Mouse (Mus musculus): ENCODE measurements around the gene Fbxo34. TPM values are rescaled to one million over a fixed set of nuclear protein-coding genes. Genes with fewer than 3 reads are reported as not detected.

Gene Fbxo34
- polyA plus RNA-seq, 1 experiment from 2014 or later, result 22.9 TPM

- Histone ChIP-seq H3K9me3 (ENCODE audit: control insufficient read depth, low read length) (no peaks in the 10 kb centered on the region), H3K9ac (ENCODE audit: low read length) (no peak overlapping the region), H3K36me3 (ENCODE audit: control insufficient read depth, insufficient read depth, low read length) (no peaks in the 10 kb centered on the region), H3K4me2 (ENCODE audit: low read depth, low read length, severe bottlenecking) (no peak overlapping the region), H3K27me3 (ENCODE audit: control insufficient read depth, insufficient read depth, low read length) (no peaks in the 10 kb centered on the region), H3K27ac (ENCODE audit: low read depth, low read length) (no peak overlapping the region), H3K4me1 (replicated peaks; ENCODE audit: control insufficient read depth, insufficient read depth, low read length) (no peaks in the 10 kb centered on the region), H3K4me3 (ENCODE audit: low read depth, low read length) (no peak overlapping the region)
- WGBS, result 85% methylated on average over 9 of the region's 9 CpGs
- no peak for DNase-seq (ENCODE audit: low spot score)
- ATAC-seq (replicated peaks; ENCODE audit: low FRiP score), result no peak
Measured at GRCm38 (mm10) chr14:47462877-47463460, 12.7 kb downstream of the Fbxo34 start.

DNA sequence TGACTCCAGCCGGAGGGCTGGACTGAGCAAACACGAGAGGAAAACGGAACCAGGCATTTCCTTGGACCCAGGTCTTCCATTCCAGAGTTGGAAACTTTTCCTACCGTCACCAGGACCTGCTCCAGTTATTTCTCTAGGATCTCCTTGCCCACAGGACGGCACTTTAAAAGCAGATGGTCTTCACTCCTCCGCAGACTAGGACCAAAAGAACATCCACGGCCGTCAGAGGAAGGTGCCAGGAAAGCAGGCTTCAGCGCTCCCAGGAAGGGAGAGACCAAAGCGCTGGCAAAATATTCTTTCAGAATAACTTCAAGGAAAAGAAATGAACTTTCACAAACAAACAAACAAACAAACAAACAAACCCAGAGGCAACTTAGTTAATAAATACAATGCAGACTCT is 14.2 kb downstream of the Fbxo34 start:
- no peak overlapping the region for H3K9ac ChIP-seq (ENCODE audit: low read length)
- no peak overlapping the region for H3K27ac ChIP-seq (ENCODE audit: low read depth, low read length)
- DNase-seq (ENCODE audit: low spot score) (no peak), ATAC-seq (replicated peaks; ENCODE audit: low FRiP score) (no peak)
- H3K4me3 ChIP-seq (ENCODE audit: low read depth, low read length), result no peak overlapping the region
- H3K36me3 ChIP-seq (ENCODE audit: control insufficient read depth, insufficient read depth, low read length), result no peaks in the 10 kb centered on the region
- no peak overlapping the region for H3K4me2 ChIP-seq (ENCODE audit: low read depth, low read length, severe bottlenecking)
- H3K9me3 ChIP-seq (ENCODE audit: control insufficient read depth, low read length), result no peaks in the 10 kb centered on the region
- no peaks in the 10 kb centered on the region for H3K4me1 ChIP-seq (replicated peaks; ENCODE audit: control insufficient read depth, insufficient read depth, low read length)
- H3K27me3 ChIP-seq (ENCODE audit: control insufficient read depth, insufficient read depth, low read length), result no peaks in the 10 kb centered on the region
- WGBS, result 88% methylated on average over 10 of the region's 10 CpGs

GRCm38 (mm10) chr14:47465468-47466175 is 15.4 kb downstream of the Fbxo34 start:
- no peaks in the 10 kb centered on the region for H3K4me1 ChIP-seq (replicated peaks; ENCODE audit: control insufficient read depth, insufficient read depth, low read length)
- DNase-seq (ENCODE audit: low spot score), result peak; percentile 22
- WGBS, result 59% methylated on average over 7 of the region's 7 CpGs

GRCm38 (mm10) chr14:47472359-47472742 is 22.1 kb downstream of the Fbxo34 start:
- DNase-seq (ENCODE audit: low spot score) (peak; percentile 99), ATAC-seq (replicated peaks; ENCODE audit: low FRiP score) (peak; percentile 94)
- Histone ChIP-seq H3K9ac (ENCODE audit: low read length) (peak overlapping the region; percentile 88), H3K27ac (ENCODE audit: low read depth, low read length) (no peak overlapping the region), H3K36me3 (ENCODE audit: control insufficient read depth, insufficient read depth, low read length) (no peaks in the 10 kb centered on the region), H3K4me2 (ENCODE audit: low read depth, low read length, severe bottlenecking) (peak overlapping the region; percentile 79), H3K4me3 (ENCODE audit: low read depth, low read length) (peak overlapping the region; percentile 96), H3K4me1 (replicated peaks; ENCODE audit: control insufficient read depth, insufficient read depth, low read length) (peaks cover 3% of the 10 kb centered on the region; the same call in 1 of the 2 replicates), H3K9me3 (ENCODE audit: control insufficient read depth, low read length) (no peaks in the 10 kb centered on the region), H3K27me3 (ENCODE audit: control insufficient read depth, insufficient read depth, low read length) (no peaks in the 10 kb centered on the region)
- under 1% methylated on average over 40 of the region's 40 CpGs for WGBS

More at GRCm38 (mm10) chr14:47465468-47466175, 15.4 kb downstream of the Fbxo34 start:
- no peak for ATAC-seq (replicated peaks; ENCODE audit: low FRiP score)
- H3K27ac ChIP-seq (ENCODE audit: low read depth, low read length), result no peak overlapping the region
- no peak overlapping the region for H3K4me2 ChIP-seq (ENCODE audit: low read depth, low read length, severe bottlenecking)
- no peak overlapping the region for H3K4me3 ChIP-seq (ENCODE audit: low read depth, low read length)
- H3K27me3 ChIP-seq (ENCODE audit: control insufficient read depth, insufficient read depth, low read length), result no peaks in the 10 kb centered on the region
- no peaks in the 10 kb centered on the region for H3K9me3 ChIP-seq (ENCODE audit: control insufficient read depth, low read length)
- no peaks in the 10 kb centered on the region for H3K36me3 ChIP-seq (ENCODE audit: control insufficient read depth, insufficient read depth, low read length)
- H3K9ac ChIP-seq (ENCODE audit: low read length), result no peak overlapping the region

- H3K27ac ChIP-seq (ENCODE audit: low read depth, low read length), result no peak overlapping the region
- ATAC-seq (replicated peaks; ENCODE audit: low FRiP score) (peak; percentile 71), DNase-seq (ENCODE audit: low spot score) (peak; percentile 82)
- no peaks in the 10 kb centered on the region for H3K36me3 ChIP-seq (ENCODE audit: control insufficient read depth, insufficient read depth, low read length)
- H3K27me3 ChIP-seq (ENCODE audit: control insufficient read depth, insufficient read depth, low read length), result no peaks in the 10 kb centered on the region
- 3% methylated on average over 56 of the region's 69 CpGs for WGBS
- H3K4me1 ChIP-seq (replicated peaks; ENCODE audit: control insufficient read depth, insufficient read depth, low read length), result peaks cover 3% of the 10 kb centered on the region; the same call in 1 of the 2 replicates
- peak overlapping the region; percentile 96 for H3K4me3 ChIP-seq (ENCODE audit: low read depth, low read length)
- H3K9me3 ChIP-seq (ENCODE audit: control insufficient read depth, low read length), result no peaks in the 10 kb centered on the region
- H3K4me2 ChIP-seq (ENCODE audit: low read depth, low read length, severe bottlenecking), result peak overlapping the region; percentile 79
- peak overlapping the region; percentile 88 for H3K9ac ChIP-seq (ENCODE audit: low read length)
Measured at GRCm38 (mm10) chr14:47472743-47473546, 22.7 kb downstream of the Fbxo34 start.

- H3K27me3 ChIP-seq (ENCODE audit: control insufficient read depth, insufficient read depth, low read length), result no peaks in the 10 kb centered on the region
- 82% methylated on average over 9 of the region's 9 CpGs for WGBS
- H3K9ac ChIP-seq (ENCODE audit: low read length), result no peak overlapping the region
Measured at GRCm38 (mm10) chr14:47473891-47474290, 23.7 kb downstream of the Fbxo34 start.

GRCm38 (mm10) chr14:47474571-47475254 is 24.5 kb downstream of the Fbxo34 start:
- Histone ChIP-seq H3K36me3 (ENCODE audit: control insufficient read depth, insufficient read depth, low read length) (no peaks in the 10 kb centered on the region), H3K27me3 (ENCODE audit: control insufficient read depth, insufficient read depth, low read length) (no peaks in the 10 kb centered on the region), H3K9ac (ENCODE audit: low read length) (no peak overlapping the region), H3K4me1 (replicated peaks; ENCODE audit: control insufficient read depth, insufficient read depth, low read length) (peaks cover 3% of the 10 kb centered on the region; the same call in 1 of the 2 replicates), H3K9me3 (ENCODE audit: control insufficient read depth, low read length) (no peaks in the 10 kb centered on the region), H3K27ac (ENCODE audit: low read depth, low read length) (no peak overlapping the region), H3K4me3 (ENCODE audit: low read depth, low read length) (no peak overlapping the region), H3K4me2 (ENCODE audit: low read depth, low read length, severe bottlenecking) (no peak overlapping the region)
- ATAC-seq (replicated peaks; ENCODE audit: low FRiP score) (no peak), DNase-seq (ENCODE audit: low spot score) (no peak)
- WGBS, result 91% methylated on average over 8 of the region's 8 CpGs

More at GRCm38 (mm10) chr14:47473891-47474290, 23.7 kb downstream of the Fbxo34 start:
- no peaks in the 10 kb centered on the region for H3K9me3 ChIP-seq (ENCODE audit: control insufficient read depth, low read length)
- H3K4me2 ChIP-seq (ENCODE audit: low read depth, low read length, severe bottlenecking), result peak overlapping the region; percentile 79; the same call in 1 of the 2 replicates
- ATAC-seq (replicated peaks; ENCODE audit: low FRiP score) (no peak), DNase-seq (ENCODE audit: low spot score) (no peak)
- no peaks in the 10 kb centered on the region for H3K36me3 ChIP-seq (ENCODE audit: control insufficient read depth, insufficient read depth, low read length)
- H3K4me3 ChIP-seq (ENCODE audit: low read depth, low read length), result no peak overlapping the region
- H3K4me1 ChIP-seq (replicated peaks; ENCODE audit: control insufficient read depth, insufficient read depth, low read length), result peaks cover 3% of the 10 kb centered on the region; the same call in 1 of the 2 replicates
- no peak overlapping the region for H3K27ac ChIP-seq (ENCODE audit: low read depth, low read length)

DNA sequence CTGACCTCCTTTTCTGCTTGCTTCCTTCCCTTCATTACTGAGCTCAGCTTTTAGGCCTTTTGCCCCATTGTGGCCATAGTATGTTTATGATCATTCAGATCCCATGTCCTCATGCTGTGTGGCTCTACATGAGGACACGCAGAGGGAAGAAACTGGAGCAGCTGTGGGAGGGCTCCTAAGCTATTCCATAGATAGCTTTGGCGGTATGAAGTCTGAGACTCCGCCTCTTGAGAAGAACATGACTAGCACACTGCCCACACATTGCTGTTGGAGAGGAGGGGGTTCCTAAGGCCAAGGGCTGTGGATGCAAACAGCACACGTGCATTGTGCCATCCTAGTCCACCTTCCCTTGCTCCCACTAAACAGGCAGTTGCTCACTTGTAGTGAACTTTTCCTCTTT is 26.0 kb downstream of the Fbxo34 start:
- DNase-seq (ENCODE audit: low spot score) (no peak), ATAC-seq (replicated peaks; ENCODE audit: low FRiP score) (no peak)
- Histone ChIP-seq H3K4me1 (replicated peaks; ENCODE audit: control insufficient read depth, insufficient read depth, low read length) (peaks cover 3% of the 10 kb centered on the region; the same call in 1 of the 2 replicates), H3K36me3 (ENCODE audit: control insufficient read depth, insufficient read depth, low read length) (no peaks in the 10 kb centered on the region), H3K9ac (ENCODE audit: low read length) (no peak overlapping the region), H3K27ac (ENCODE audit: low read depth, low read length) (no peak overlapping the region), H3K27me3 (ENCODE audit: control insufficient read depth, insufficient read depth, low read length) (no peaks in the 10 kb centered on the region), H3K4me2 (ENCODE audit: low read depth, low read length, severe bottlenecking) (no peak overlapping the region), H3K9me3 (ENCODE audit: control insufficient read depth, low read length) (no peaks in the 10 kb centered on the region), H3K4me3 (ENCODE audit: low read depth, low read length) (no peak overlapping the region)
- WGBS, result 93% methylated on average over 4 of the region's 4 CpGs

Measured in forebrain, embryonic 11.5 days (tissue).